Mouse (Mus musculus): Measurements from ENCODE around the gene Prr36. TPM values are rescaled to one million over a fixed set of nuclear protein-coding genes. Genes with fewer than 3 reads are reported as not detected.
"Not testable (repeated sequence)": the region's sequence is repeated elsewhere in the genome, so short reads cannot be mapped to it uniquely, and the experiment has no call there.

Prr36 gene
- polyA plus RNA-seq (2016; fragmentation: Nextera tagmentation; extraction: Ambion mirVana) = 39.2 and 42.0 TPM in 2 replicates

- Histone ChIP-seq H3K9ac (peak within 1 kb of the TSS; percentile 79), H3K9me3 (replicated peaks) (no peaks in the 10 kb centered on the region), H3K27me3 (peaks cover 10% of the 10 kb centered on the region), H3K36me3 (peaks cover 7% of the 10 kb centered on the region; the same call in 1 of the 2 replicates), H3K4me3 (peak within 1 kb of the TSS; percentile 65), H3K4me1 (peaks cover 39% of the 10 kb centered on the region), H3K4me2 (replicated peaks) (peak within 1 kb of the TSS; percentile 89), H3K27ac (peak within 1 kb of the TSS; percentile 94)
- WGBS = 1% methylated on average over 44 of the region's 44 CpGs
- ATAC-seq (ENCODE audit: low FRiP score) = peak; percentile 93
Observed at GRCm38 (mm10) chr8:4216791-4217621, at the start of gene Prr36. TSS of gene Prr36 (minus strand) at chr8:4217459.

- no peak overlapping the region for H3K4me3 ChIP-seq
- no peaks in the 10 kb centered on the region for H3K27me3 ChIP-seq
- WGBS = 96% methylated on average over 15 of the region's 15 CpGs
- peaks cover 92% of the 10 kb centered on the region for H3K36me3 ChIP-seq
- H3K4me1 ChIP-seq = no peaks in the 10 kb centered on the region
- H3K9me3 ChIP-seq (replicated peaks) = no peaks in the 10 kb centered on the region
- H3K9ac ChIP-seq = no peak overlapping the region
- H3K4me2 ChIP-seq (replicated peaks) = no peak overlapping the region
- ATAC-seq (ENCODE audit: low FRiP score) = no peak
- H3K27ac ChIP-seq = no peak overlapping the region
Observed at GRCm38 (mm10) chr8:4265160-4265914, 48.1 kb upstream of the Prr36 start.

- H3K9ac ChIP-seq = no peak overlapping the region
- no peak for ATAC-seq (ENCODE audit: low FRiP score)
- H3K4me1 ChIP-seq = peaks cover 9% of the 10 kb centered on the region
- H3K27me3 ChIP-seq = no peaks in the 10 kb centered on the region
- no peak overlapping the region for H3K4me2 ChIP-seq (replicated peaks)
- H3K27ac ChIP-seq = no peak overlapping the region
- no peak overlapping the region for H3K4me3 ChIP-seq
- H3K9me3 ChIP-seq (replicated peaks) = no peaks in the 10 kb centered on the region
- H3K36me3 ChIP-seq = peaks cover 83% of the 10 kb centered on the region
- 89% methylated on average over 8 of the region's 8 CpGs for WGBS
Observed at GRCm38 (mm10) chr8:4263105-4263791, 46.0 kb upstream of the Prr36 start.

- peak overlapping the region; percentile 82; the same call in 1 of the 2 replicates for H3K4me3 ChIP-seq
Observed at GRCm38 (mm10) chr8:4259805-4260170, 42.5 kb upstream of the Prr36 start.

GRCm38 (mm10) chr8:4259125-4259804 is 42.0 kb upstream of the Prr36 start, which contains the start of gene Ctxn1:
TSS of gene Ctxn1 (minus strand) at chr8:4259274.
- Histone ChIP-seq H3K4me1 (peaks cover 31% of the 10 kb centered on the region), H3K9me3 (replicated peaks) (no peaks in the 10 kb centered on the region), H3K27ac (peak within 1 kb of the TSS; percentile 97), H3K27me3 (no peaks in the 10 kb centered on the region), H3K4me3 (peak within 1 kb of the TSS; percentile 82), H3K9ac (peak within 1 kb of the TSS; percentile 86), H3K36me3 (peaks cover 65% of the 10 kb centered on the region), H3K4me2 (replicated peaks) (peak within 1 kb of the TSS; percentile 74)
- peak; percentile 92 for ATAC-seq (ENCODE audit: low FRiP score)
- WGBS = 8% methylated on average over 25 of the region's 33 CpGs

More at GRCm38 (mm10) chr8:4259805-4260170, 42.5 kb upstream of the Prr36 start:
- Histone ChIP-seq H3K9me3 (replicated peaks) (no peaks in the 10 kb centered on the region), H3K36me3 (peaks cover 67% of the 10 kb centered on the region), H3K27me3 (no peaks in the 10 kb centered on the region), H3K9ac (peak overlapping the region; percentile 86; the same call in 1 of the 2 replicates), H3K4me2 (replicated peaks) (peak overlapping the region; percentile 74; the same call in 1 of the 2 replicates), H3K4me1 (peaks cover 27% of the 10 kb centered on the region), H3K27ac (peak overlapping the region; percentile 97)
- 85% methylated on average over 4 of the region's 4 CpGs for WGBS
- ATAC-seq (ENCODE audit: low FRiP score) = no peak

GRCm38 (mm10) chr8:4258678-4259077 is 41.4 kb upstream of the Prr36 start:
- Histone ChIP-seq H3K9me3 (replicated peaks) (no peaks in the 10 kb centered on the region), H3K27me3 (no peaks in the 10 kb centered on the region), H3K27ac (peak overlapping the region; percentile 97), H3K4me2 (replicated peaks) (peak overlapping the region; percentile 74), H3K4me1 (peaks cover 37% of the 10 kb centered on the region), H3K4me3 (peak overlapping the region; percentile 82), H3K9ac (peak overlapping the region; percentile 86), H3K36me3 (peaks cover 59% of the 10 kb centered on the region)
- under 1% methylated on average over 32 of the region's 32 CpGs for WGBS
- peak; percentile 83 for ATAC-seq (ENCODE audit: low FRiP score)

- H3K4me1 ChIP-seq = peaks cover 40% of the 10 kb centered on the region
- 4% methylated on average over 34 of the region's 35 CpGs for WGBS
- H3K9me3 ChIP-seq (replicated peaks) = no peaks in the 10 kb centered on the region
- peak; percentile 71 for ATAC-seq (ENCODE audit: low FRiP score)
- H3K27me3 ChIP-seq = no peaks in the 10 kb centered on the region
- peak overlapping the region; percentile 97 for H3K27ac ChIP-seq
- H3K36me3 ChIP-seq = peaks cover 56% of the 10 kb centered on the region
- H3K4me3 ChIP-seq = peak overlapping the region; percentile 82
- H3K9ac ChIP-seq = peak overlapping the region; percentile 86
- peak overlapping the region; percentile 74 for H3K4me2 ChIP-seq (replicated peaks)
Observed at GRCm38 (mm10) chr8:4258233-4258632, 41.0 kb upstream of the Prr36 start.

- Histone ChIP-seq H3K4me2 (replicated peaks) (peak overlapping the region; percentile 74), H3K27ac (peak overlapping the region; percentile 97), H3K4me3 (peak overlapping the region; percentile 82), H3K9ac (peak overlapping the region; percentile 86), H3K4me1 (peaks cover 43% of the 10 kb centered on the region), H3K27me3 (no peaks in the 10 kb centered on the region), H3K36me3 (peaks cover 48% of the 10 kb centered on the region), H3K9me3 (replicated peaks) (no peaks in the 10 kb centered on the region)
- 57% methylated on average over 4 of the region's 4 CpGs for WGBS
- ATAC-seq (ENCODE audit: low FRiP score) = no peak
Observed at GRCm38 (mm10) chr8:4257350-4257749, 40.1 kb upstream of the Prr36 start.

GRCm38 (mm10) chr8:4256911-4257310 is 39.7 kb upstream of the Prr36 start:
- H3K9ac ChIP-seq = peak overlapping the region; percentile 86
- H3K36me3 ChIP-seq = peaks cover 44% of the 10 kb centered on the region
- WGBS = 72% methylated on average over 4 of the region's 4 CpGs
- H3K27ac ChIP-seq = peak overlapping the region; percentile 97
- no peak for ATAC-seq (ENCODE audit: low FRiP score)
- no peaks in the 10 kb centered on the region for H3K27me3 ChIP-seq
- H3K4me2 ChIP-seq (replicated peaks) = peak overlapping the region; percentile 74
- H3K4me1 ChIP-seq = peaks cover 44% of the 10 kb centered on the region
- peak overlapping the region; percentile 82 for H3K4me3 ChIP-seq
- no peaks in the 10 kb centered on the region for H3K9me3 ChIP-seq (replicated peaks)

- not testable (repeated sequence) for ATAC-seq (ENCODE audit: low FRiP score); H3K27me3 ChIP-seq; H3K27ac ChIP-seq; H3K4me2 ChIP-seq (replicated peaks); H3K4me3 ChIP-seq; H3K9ac ChIP-seq; H3K9me3 ChIP-seq (replicated peaks)
- peaks cover 44% of the 10 kb centered on the region for H3K4me1 ChIP-seq
- 88% methylated on average over 7 of the region's 7 CpGs for WGBS
- peaks cover 29% of the 10 kb centered on the region for H3K36me3 ChIP-seq
Observed at GRCm38 (mm10) chr8:4255471-4255870, 38.2 kb upstream of the Prr36 start.

GRCm38 (mm10) chr8:4254001-4254400 is 36.7 kb upstream of the Prr36 start:
- Histone ChIP-seq H3K9ac (peak overlapping the region; percentile 91), H3K9me3 (replicated peaks) (no peaks in the 10 kb centered on the region), H3K4me2 (replicated peaks) (peak overlapping the region; percentile 86), H3K27me3 (no peaks in the 10 kb centered on the region), H3K27ac (peak overlapping the region; percentile 95; the same call in 1 of the 2 replicates), H3K36me3 (peaks cover 28% of the 10 kb centered on the region), H3K4me3 (peak overlapping the region; percentile 89), H3K4me1 (peaks cover 45% of the 10 kb centered on the region)
- ATAC-seq (ENCODE audit: low FRiP score) = no peak
- WGBS = 67% methylated on average over 6 of the region's 6 CpGs

Data from hindbrain, embryonic 12.5 days (tissue).